Mouse (Mus musculus) gastrocnemius, postnatal 10 days (tissue): ENCODE data around the gene Prl7d1. TPM values are rescaled to one million over a fixed set of nuclear protein-coding genes. Genes with fewer than 3 reads are reported as not detected.
"Not testable (repeated sequence)": the region's sequence is repeated elsewhere in the genome, so short reads cannot be mapped to it uniquely, and the experiment has no call there.

Source experiments
- DNase-seq: peaks from one replicate; pipeline ENCODE4 v3.0.0; 2021; ENCODE audit warnings: mixed read lengths
- long read RNA-seq, 2 experiments: library from polyadenylated mRNA; stranded (forward); transcript quantifications; one replicate each; pipeline ENCODE4 v2.0.0; 2021
- total RNA-seq, 2 experiments: library from RNA; stranded (reverse); gene quantifications; 2 replicates each; pipeline ENCODE4 v1.2.3; 2021

Gene Prl7d1
- not detected for total RNA-seq
- long read RNA-seq, experiment 1, result 0 reads
- long read RNA-seq, experiment 2, result 0 reads

- no peak for DNase-seq
Observed at GRCm38 (mm10) chr13:27716636-27717035, at the start of gene Prl7d1. Gene Prl7d1 (minus strand): TSS chr13:27716736.

GRCm38 (mm10) chr13:27734512-27735186 lies 18.1 kb upstream of the Prl7d1 start:
- DNase-seq, result no peak

GRCm38 (mm10) chr13:27730286-27730959 lies 13.9 kb upstream of the Prl7d1 start:
- DNase-seq, result not testable (repeated sequence)

GRCm38 (mm10) chr13:27725057-27725456 lies 8.5 kb upstream of the Prl7d1 start:
- DNase-seq, result not testable (repeated sequence)

GRCm38 (mm10) chr13:27706521-27706920 lies 10.0 kb downstream of the Prl7d1 start:
- DNase-seq, result no peak

GRCm38 (mm10) chr13:27667936-27668335 lies 48.6 kb downstream of the Prl7d1 start, which contains the start of gene Prl7a2:
Gene Prl7a2 (minus strand): TSS chr13:27668036.
- DNase-seq, result no peak

GRCm38 (mm10) chr13:27660747-27661146 lies 55.8 kb downstream of the Prl7d1 start:
- no peak for DNase-seq

Other genes starting within 250 kb of the Prl7d1 start
- gene Prl8a8, start 203.5 kb downstream of the Prl7d1 start, total RNA-seq, result not detected
- not detected for gene Prl8a9, start 152.1 kb downstream of the Prl7d1 start, total RNA-seq
- not detected for gene Prl8a1, start 134.6 kb downstream of the Prl7d1 start, total RNA-seq
- not detected for gene Prl7b1, start 106.2 kb downstream of the Prl7d1 start, total RNA-seq
- not detected for gene Prl7a1, start 74.2 kb downstream of the Prl7d1 start, total RNA-seq
- gene Prl7a2, start 48.7 kb downstream of the Prl7d1 start, total RNA-seq, result not detected
- not detected for gene Prl7c1, start 64.1 kb upstream of the Prl7d1 start, total RNA-seq
- not detected for gene Prl2a1, start 84.9 kb upstream of the Prl7d1 start, total RNA-seq
- not detected for gene Prl2c1, start 132.6 kb upstream of the Prl7d1 start, total RNA-seq